Mouse (Mus musculus): ENCODE results near the gene Gm28047.

Gene Gm28047

GRCm38 (mm10) chr15:102516293-102516692 is 108.6 kb downstream of the Gm28047 start:
- DNase-seq (ENCODE audit: low read depth, low spot score), result no peak

- no peak for DNase-seq (ENCODE audit: low read depth, low spot score)
Measured at GRCm38 (mm10) chr15:102515791-102516190, 109.1 kb downstream of the Gm28047 start.

GRCm38 (mm10) chr15:102515261-102515660 is 109.6 kb downstream of the Gm28047 start:
- DNase-seq (ENCODE audit: low read depth, low spot score), result no peak

GRCm38 (mm10) chr15:102513004-102513403 is 111.9 kb downstream of the Gm28047 start:
- no peak for DNase-seq (ENCODE audit: low read depth, low spot score)

GRCm38 (mm10) chr15:102512471-102512870 is 112.4 kb downstream of the Gm28047 start:
- DNase-seq (ENCODE audit: low read depth, low spot score), result no peak

GRCm38 (mm10) chr15:102512010-102512409 is 112.9 kb downstream of the Gm28047 start:
- no peak for DNase-seq (ENCODE audit: low read depth, low spot score)

- no peak for DNase-seq (ENCODE audit: low read depth, low spot score)
Measured at GRCm38 (mm10) chr15:102511285-102511833, 113.5 kb downstream of the Gm28047 start.

GRCm38 (mm10) chr15:102510590-102511284 is 114.1 kb downstream of the Gm28047 start:
- peak; percentile 79 for DNase-seq (ENCODE audit: low read depth, low spot score)

GRCm38 (mm10) chr15:102510110-102510509 is 114.8 kb downstream of the Gm28047 start:
- DNase-seq (ENCODE audit: low read depth, low spot score), result no peak

GRCm38 (mm10) chr15:102508336-102508735 is 116.5 kb downstream of the Gm28047 start:
- no peak for DNase-seq (ENCODE audit: low read depth, low spot score)

GRCm38 (mm10) chr15:102507561-102507960 is 117.3 kb downstream of the Gm28047 start:
- no peak for DNase-seq (ENCODE audit: low read depth, low spot score)

GRCm38 (mm10) chr15:102506864-102507263 is 118.0 kb downstream of the Gm28047 start:
- no peak for DNase-seq (ENCODE audit: low read depth, low spot score)

GRCm38 (mm10) chr15:102506464-102506830 is 118.4 kb downstream of the Gm28047 start:
- DNase-seq (ENCODE audit: low read depth, low spot score), result no peak

GRCm38 (mm10) chr15:102505770-102506463 is 119.0 kb downstream of the Gm28047 start:
- DNase-seq (ENCODE audit: low read depth, low spot score), result no peak

GRCm38 (mm10) chr15:102505073-102505769 is 119.6 kb downstream of the Gm28047 start:
- DNase-seq (ENCODE audit: low read depth, low spot score), result no peak

GRCm38 (mm10) chr15:102503924-102504782 is 120.7 kb downstream of the Gm28047 start:
- no peak for DNase-seq (ENCODE audit: low read depth, low spot score)

- no peak for DNase-seq (ENCODE audit: low read depth, low spot score)
Measured at GRCm38 (mm10) chr15:102503447-102503846, 121.4 kb downstream of the Gm28047 start, which contains the start of gene Gm10337. TSS of gene Gm10337 (plus strand) at chr15:102503722.

- no peak for DNase-seq (ENCODE audit: low read depth, low spot score)
Measured at GRCm38 (mm10) chr15:102502254-102502840, 122.5 kb downstream of the Gm28047 start.

GRCm38 (mm10) chr15:102501084-102501814 is 123.6 kb downstream of the Gm28047 start:
- DNase-seq (ENCODE audit: low read depth, low spot score), result no peak

GRCm38 (mm10) chr15:102500479-102500878 is 124.4 kb downstream of the Gm28047 start:
- DNase-seq (ENCODE audit: low read depth, low spot score), result no peak
